Mouse (Mus musculus) retina, adult 2 months (tissue): ENCODE data around the gene Krtap4-13.
"Not testable (repeated sequence)": the region's sequence is repeated elsewhere in the genome, so short reads cannot be mapped to it uniquely, and the experiment has no call there.

Experiments
- DNase-seq: peaks from one replicate; pipeline ENCODE4 v3.0.0-alpha.2; 2012; ENCODE audit warnings: low read depth, low spot score

Gene Krtap4-13

GRCm38 (mm10) chr11:99809792-99810191 is at the start of gene Krtap4-13:
TSS of gene Krtap4-13 (minus strand) at chr11:99809892.
- not testable (repeated sequence) for DNase-seq

- DNase-seq, result no peak
These were observed 49.1 kb upstream of the Krtap4-13 start for GRCm38 (mm10) chr11:99858761-99859160.

- DNase-seq, result no peak
These were observed 47.9 kb upstream of the Krtap4-13 start, which contains the start of gene Gm11568 for GRCm38 (mm10) chr11:99857617-99858016. TSS of gene Gm11568 (plus strand) at chr11:99857917.

DNA sequence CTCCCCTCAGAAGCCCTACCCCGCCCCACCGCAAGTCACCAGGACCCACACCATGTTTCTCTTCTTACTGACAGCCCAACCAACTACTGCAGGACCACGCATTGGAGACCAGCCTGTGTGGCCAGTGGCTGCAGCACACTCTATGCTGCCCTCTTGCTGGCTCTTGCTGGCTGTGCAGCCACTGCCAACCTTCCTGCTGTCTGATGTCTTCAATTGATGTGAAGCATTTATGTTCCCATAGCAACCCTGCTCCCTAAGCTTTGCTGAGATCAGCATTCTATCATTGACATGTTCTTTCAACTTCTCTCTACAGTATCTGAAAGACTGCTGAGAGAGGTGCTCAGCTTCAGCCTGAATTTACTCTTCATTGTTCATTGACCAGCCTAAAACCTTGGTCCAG is 44.4 kb upstream of the Krtap4-13 start:
- DNase-seq, result no peak

DNA sequence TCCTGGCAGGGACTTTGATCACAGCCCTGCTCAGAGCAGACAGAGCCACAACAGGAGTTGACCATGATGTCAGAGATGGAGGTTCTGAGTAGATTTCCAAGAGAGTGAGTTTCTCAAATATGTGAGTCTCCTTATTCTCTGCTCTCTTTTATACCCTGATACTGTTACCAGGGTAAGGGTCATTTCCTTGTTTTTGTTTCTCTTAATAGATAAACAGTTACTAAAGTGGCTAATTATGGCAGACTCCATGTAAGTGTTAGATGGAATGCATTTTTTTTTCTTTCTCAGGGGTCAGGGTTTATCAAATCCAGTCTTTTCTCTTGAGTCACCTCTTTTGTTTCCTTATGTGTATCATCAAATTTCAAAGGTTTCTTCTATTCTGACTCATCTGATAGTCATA is 41.8 kb upstream of the Krtap4-13 start, which contains the start of gene Krtap4-16:
Gene Krtap4-16, minus strand, starts transcription at position 101 of the 400 bp plus-strand sequence.
- DNase-seq, result no peak

- DNase-seq, result no peak
These were observed 37.1 kb upstream of the Krtap4-13 start for GRCm38 (mm10) chr11:99846746-99847145.

DNA sequence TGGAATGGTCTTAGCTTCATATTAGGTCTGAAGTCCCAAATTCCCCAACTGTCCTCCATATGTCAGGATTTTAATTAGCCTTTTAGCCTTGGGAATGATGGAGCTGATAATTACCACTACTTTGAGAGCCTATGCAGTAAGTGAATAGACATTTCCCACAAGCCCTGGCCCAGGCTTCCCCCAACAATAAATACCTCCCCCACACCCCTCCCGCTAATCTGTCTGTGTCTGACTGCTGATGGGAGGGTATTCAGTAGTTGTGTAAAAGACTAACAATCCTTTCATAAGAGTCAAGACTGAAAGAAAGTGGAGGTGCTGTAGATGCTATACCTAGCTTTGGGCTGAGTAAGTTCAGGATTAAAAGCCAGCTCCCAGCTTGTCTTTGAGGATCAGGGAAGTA is 32.5 kb upstream of the Krtap4-13 start:
- no peak for DNase-seq

DNA sequence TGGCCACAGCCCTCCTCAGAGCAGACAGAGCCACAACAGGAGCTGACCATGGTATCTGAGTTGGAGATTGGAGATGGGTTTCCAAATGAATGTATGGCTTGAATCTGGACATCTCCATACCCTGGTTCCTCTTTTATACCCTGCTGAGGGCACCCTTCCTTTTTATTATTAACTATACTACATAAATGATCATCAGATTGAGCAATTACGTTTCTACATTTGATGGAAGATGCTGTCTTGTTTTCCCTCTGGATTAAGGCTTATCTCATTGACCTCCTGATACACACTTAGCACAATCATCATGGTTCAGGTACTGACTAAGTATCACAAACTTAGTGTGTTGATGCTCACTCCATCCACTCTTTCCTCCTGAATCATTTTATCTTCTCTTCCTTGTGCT is 28.3 kb upstream of the Krtap4-13 start, which contains the start of gene 2300003K06Rik:
Gene 2300003K06Rik, minus strand, starts transcription at position 101 of the 400 bp plus-strand sequence.
- DNase-seq, result no peak

DNA sequence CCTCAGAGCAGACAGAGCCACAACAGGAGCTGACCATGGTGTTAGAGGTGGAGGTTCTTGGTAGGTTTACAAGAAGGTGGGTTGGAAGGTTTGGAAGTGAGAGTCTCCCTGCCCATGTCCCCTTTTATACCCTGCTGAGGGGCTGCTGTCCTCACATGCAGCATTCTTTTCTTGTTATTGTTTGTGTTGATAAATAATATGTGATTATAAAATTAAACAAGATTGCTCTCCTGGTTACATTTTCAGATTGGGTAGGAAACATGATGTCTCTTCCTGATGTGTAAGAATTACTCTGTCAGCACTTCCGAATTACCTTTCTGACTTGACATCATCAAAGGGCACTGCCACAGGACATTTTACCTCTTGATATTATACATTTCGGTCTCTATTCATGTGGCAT is 5.9 kb upstream of the Krtap4-13 start, which contains the start of gene Gm11564:
Gene Gm11564, minus strand, starts transcription at position 101 of the 400 bp plus-strand sequence.
- not testable (repeated sequence) for DNase-seq

DNA sequence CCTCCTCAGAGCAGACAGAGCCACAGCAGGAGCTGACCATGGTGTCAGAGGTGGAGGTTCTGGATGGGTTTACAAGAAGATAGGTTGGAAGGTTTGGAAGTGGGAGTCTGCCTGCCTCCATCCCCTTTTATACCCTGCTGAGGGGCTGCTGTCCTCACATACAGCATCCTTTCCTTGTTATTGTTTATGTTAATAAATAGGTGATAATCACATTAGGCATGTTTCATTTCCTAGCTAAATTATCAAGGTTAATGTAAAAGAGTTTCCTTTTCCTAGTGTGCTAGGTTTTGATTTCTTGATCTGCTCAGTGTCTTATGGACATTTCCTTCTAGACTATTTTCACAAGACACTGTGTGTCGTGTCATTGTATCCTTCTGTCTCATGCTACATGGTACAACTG is 5.3 kb downstream of the Krtap4-13 start, which contains the start of gene Gm11554:
Gene Gm11554, minus strand, starts transcription at position 101 of the 400 bp plus-strand sequence.
- DNase-seq, result not testable (repeated sequence)

DNA sequence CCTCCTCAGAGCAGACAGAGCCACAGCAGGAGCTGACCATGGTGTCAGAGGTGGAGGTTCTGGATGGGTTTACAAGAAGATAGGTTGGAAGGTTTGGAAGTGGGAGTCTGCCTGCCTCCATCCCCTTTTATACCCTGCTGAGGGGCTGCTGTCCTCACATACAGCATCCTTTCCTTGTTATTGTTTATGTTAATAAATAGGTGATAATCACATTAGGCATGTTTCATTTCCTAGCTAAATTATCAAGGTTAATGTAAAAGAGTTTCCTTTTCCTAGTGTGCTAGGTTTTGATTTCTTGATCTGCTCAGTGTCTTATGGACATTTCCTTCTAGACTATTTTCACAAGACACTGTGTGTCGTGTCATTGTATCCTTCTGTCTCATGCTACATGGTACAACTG is 10.9 kb downstream of the Krtap4-13 start, which contains the start of gene Gm11569:
Gene Gm11569, minus strand, starts transcription at position 101 of the 400 bp plus-strand sequence.
- not testable (repeated sequence) for DNase-seq

DNA sequence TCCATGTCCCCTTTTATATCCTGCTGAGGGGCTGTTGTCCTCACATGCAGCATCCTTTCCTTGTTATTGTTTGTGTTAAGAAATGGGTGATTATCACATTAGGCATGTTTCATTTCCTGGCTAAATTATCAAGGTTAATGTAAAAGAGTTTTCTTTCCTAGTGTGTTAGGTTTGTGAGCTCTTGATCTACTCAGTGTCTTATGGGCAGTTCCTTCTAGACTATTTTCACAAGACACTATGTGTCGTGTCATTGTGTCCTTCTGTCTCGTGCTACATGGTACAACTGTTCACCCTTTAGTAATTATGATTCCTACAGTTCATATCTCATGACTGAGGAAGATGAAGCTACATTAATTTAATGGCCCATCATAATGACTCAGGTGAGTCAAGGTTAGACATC is 16.3 kb downstream of the Krtap4-13 start, which contains the start of gene Gm11596:
Gene Gm11596, minus strand, starts transcription at position 101 of the 400 bp plus-strand sequence.
- DNase-seq, result no peak

GRCm38 (mm10) chr11:99784900-99785299 is 24.8 kb downstream of the Krtap4-13 start, which contains the start of gene Krtap4-9:
TSS of gene Krtap4-9 (plus strand) at chr11:99785200.
- not testable (repeated sequence) for DNase-seq

- no peak for DNase-seq
These were observed 29.1 kb downstream of the Krtap4-13 start, which contains the start of gene Krtap4-8 for GRCm38 (mm10) chr11:99780604-99781003. TSS of gene Krtap4-8 (minus strand) at chr11:99780704.

GRCm38 (mm10) chr11:99778401-99778800 is 31.3 kb downstream of the Krtap4-13 start:
- no peak for DNase-seq

DNA sequence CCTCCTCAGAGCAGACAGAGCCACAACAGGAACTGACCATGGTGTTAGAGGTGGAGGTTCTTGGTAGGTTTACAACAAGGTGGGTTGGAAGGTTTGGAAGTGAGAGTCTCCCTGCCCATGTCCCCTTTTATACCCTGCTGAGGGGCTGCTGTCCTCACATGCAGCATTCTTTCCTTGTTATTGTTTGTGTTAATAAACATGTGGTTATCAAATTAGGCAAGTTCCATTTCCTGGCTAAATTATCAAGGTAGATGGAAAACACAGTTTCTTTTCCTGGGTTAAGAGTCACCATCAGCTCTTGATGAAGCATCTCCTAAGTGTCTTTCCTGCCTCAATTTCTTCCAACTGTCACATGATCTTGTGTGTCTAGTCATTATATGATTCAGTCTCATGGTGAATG is 36.9 kb downstream of the Krtap4-13 start, which contains the start of gene Gm11595:
Gene Gm11595, minus strand, starts transcription at position 101 of the 400 bp plus-strand sequence.
- DNase-seq, result not testable (repeated sequence)

GRCm38 (mm10) chr11:99768410-99768809 is 41.3 kb downstream of the Krtap4-13 start:
- no peak for DNase-seq
